Mouse (Mus musculus): ENCODE measurements around the gene Tspan18.

- TF ChIP-seq CTCF (IDR thresholded peaks at IDR 0.05; ENCODE audit: low read depth) (no peak), EP300 (IDR thresholded peaks at IDR 0.05; ENCODE audit: low read depth) (no peak)
Observed at GRCm38 (mm10) chr2:93290345-93291118, 43.8 kb downstream of the Tspan18 start.

Measured in liver, embryonic 14.5 days (tissue).